Mouse (Mus musculus) kidney, adult 2 months (tissue): ENCODE measurements around the gene Tet3. TPM values are rescaled to one million over a fixed set of nuclear protein-coding genes. Genes with fewer than 3 reads are reported as not detected.

ENCODE experiments used
- DNase-seq: peaks from one replicate; pipeline ENCODE4 v3.0.0; 2021
- H3K27ac ChIP-seq: fragments of 200-500 bp; 2 replicates; pipeline ENCODE4 v1.5.1; 2012; ENCODE audit warnings: low read depth, low read length, control low read depth, inconsistent platforms; ENCODE audit not compliant: insufficient read depth
- H3K27me3 ChIP-seq: fragments of 200-500 bp; replicated peaks from 2 replicates; pipeline ENCODE4 v1.6.1; 2012; ENCODE audit warnings: mild to moderate bottlenecking, moderate library complexity, low read length, inconsistent platforms; ENCODE audit not compliant: control insufficient read depth, insufficient read depth
- H3K36me3 ChIP-seq: fragments of 200-500 bp; 2 replicates; pipeline ENCODE4 v1.6.1; 2012; ENCODE audit warnings: mild to moderate bottlenecking, moderate library complexity, low read length, inconsistent platforms; ENCODE audit not compliant: control insufficient read depth, insufficient read depth
- H3K4me1 ChIP-seq: fragments of 200-500 bp; 2 replicates; pipeline ENCODE4 v1.6.1; 2011; ENCODE audit warnings: low read length; ENCODE audit not compliant: control insufficient read depth, insufficient read depth
- H3K4me3 ChIP-seq: fragments of 200-500 bp; 2 replicates; pipeline ENCODE4 v1.5.1; 2011; ENCODE audit warnings: mild to moderate bottlenecking, low read depth, low read length, control low read depth; ENCODE audit not compliant: insufficient read depth
- CTCF ChIP-seq: fragments of 200-500 bp; conservative IDR thresholded peaks from 2 replicates; pipeline ENCODE4 v1.5.1; 2011; ENCODE audit warnings: low read depth, mild to moderate bottlenecking, control low read depth, low read length, moderate library complexity, mixed read lengths; ENCODE audit not compliant: insufficient read depth, insufficient read length
- POLR2A ChIP-seq: fragments of 200-500 bp; IDR thresholded peaks from one replicate; pipeline ENCODE4 v1.6.1; 2011; ENCODE audit warnings: low read depth, low read length, control low read depth
- WGBS: fragments of 180-500 bp; shearing (Covaris S2); methylation state at CpG from one replicate; pipeline ENCODE4 v1.1.7; 2018; 5-methylcytosine and 5-hydroxymethylcytosine counted together
- polyA plus RNA-seq: library from polyadenylated mRNA; depleted of rRNA; stranded (reverse); fragments of >200 nt; gene quantifications from 2 replicates; pipeline ENCODE4 v1.2.3, GENCODE M21; 2012

Tet3 gene
- polyA plus RNA-seq, 1 experiment: 8.0 TPM

GRCm38 (mm10) chr6:83501524-83502310 is 42.8 kb upstream of the Tet3 start:
- H3K27ac ChIP-seq: peak overlapping the region; percentile 86
- H3K4me3 ChIP-seq: no peak overlapping the region
- peak; percentile 34 for DNase-seq
- H3K4me1 ChIP-seq: peaks cover 24% of the 10 kb centered on the region
- no peaks in the 10 kb centered on the region for H3K36me3 ChIP-seq
- WGBS: 32% methylated on average over 9 of the region's 9 CpGs
- TF ChIP-seq POLR2A: no peak
- TF ChIP-seq CTCF: no peak
- H3K27me3 ChIP-seq: no peaks in the 10 kb centered on the region

- no peak overlapping the region for H3K27ac ChIP-seq
These were observed 41.6 kb upstream of the Tet3 start for GRCm38 (mm10) chr6:83500462-83500861.

GRCm38 (mm10) chr6:83499078-83499477 is 40.2 kb upstream of the Tet3 start:
- 95% methylated on average over 10 of the region's 10 CpGs for WGBS

More at GRCm38 (mm10) chr6:83500462-83500861, 41.6 kb upstream of the Tet3 start:
- Histone ChIP-seq H3K4me3 (no peak overlapping the region), H3K36me3 (no peaks in the 10 kb centered on the region), H3K27me3 (no peaks in the 10 kb centered on the region), H3K4me1 (peaks cover 21% of the 10 kb centered on the region)
- TF ChIP-seq POLR2A (no peak), CTCF (peak; percentile 39)
- WGBS: 64% methylated on average over 3 of the region's 3 CpGs
- DNase-seq: no peak

GRCm38 (mm10) chr6:83496753-83497710 is 38.1 kb upstream of the Tet3 start:
- no peak for TF ChIP-seq POLR2A
- peak; percentile 82 for DNase-seq
- peaks cover 13% of the 10 kb centered on the region for H3K4me1 ChIP-seq

More at GRCm38 (mm10) chr6:83499078-83499477, 40.2 kb upstream of the Tet3 start:
- no peak for DNase-seq
- H3K36me3 ChIP-seq: no peaks in the 10 kb centered on the region
- no peak overlapping the region for H3K4me3 ChIP-seq
- no peaks in the 10 kb centered on the region for H3K27me3 ChIP-seq
- TF ChIP-seq CTCF: no peak
- no peak for TF ChIP-seq POLR2A
- no peak overlapping the region for H3K27ac ChIP-seq
- H3K4me1 ChIP-seq: peaks cover 21% of the 10 kb centered on the region

GRCm38 (mm10) chr6:83496009-83496752 is 37.3 kb upstream of the Tet3 start:
- H3K4me3 ChIP-seq: no peak overlapping the region
- no peaks in the 10 kb centered on the region for H3K36me3 ChIP-seq
- WGBS: 71% methylated on average over 9 of the region's 9 CpGs
- no peaks in the 10 kb centered on the region for H3K27me3 ChIP-seq
- DNase-seq: no peak
- no peak overlapping the region for H3K27ac ChIP-seq
- H3K4me1 ChIP-seq: peaks cover 5% of the 10 kb centered on the region
- TF ChIP-seq CTCF (no peak), POLR2A (no peak)

More at GRCm38 (mm10) chr6:83496753-83497710, 38.1 kb upstream of the Tet3 start:
- Histone ChIP-seq H3K36me3 (no peaks in the 10 kb centered on the region), H3K4me3 (no peak overlapping the region), H3K27ac (peak overlapping the region; percentile 6; the same call in 1 of the 2 replicates), H3K27me3 (no peaks in the 10 kb centered on the region)
- WGBS: 61% methylated on average over 22 of the region's 22 CpGs

- TF ChIP-seq POLR2A (no peak), CTCF (no peak)
- WGBS: 71% methylated on average over 4 of the region's 4 CpGs
- Histone ChIP-seq H3K36me3 (peaks cover 2% of the 10 kb centered on the region; the same call in 1 of the 2 replicates), H3K27me3 (no peaks in the 10 kb centered on the region), H3K4me1 (no peaks in the 10 kb centered on the region), H3K4me3 (no peak overlapping the region), H3K27ac (no peak overlapping the region)
- no peak for DNase-seq
These were observed 31.7 kb upstream of the Tet3 start for GRCm38 (mm10) chr6:83490622-83491021.
